Mouse (Mus musculus): ENCODE measurements around the gene Olfr523. TPM values are rescaled to one million over a fixed set of nuclear protein-coding genes. Genes with fewer than 3 reads are reported as not detected.

Gene Olfr523
- polyA plus RNA-seq, 1 experiment from 2014 or later = not detected

DNA sequence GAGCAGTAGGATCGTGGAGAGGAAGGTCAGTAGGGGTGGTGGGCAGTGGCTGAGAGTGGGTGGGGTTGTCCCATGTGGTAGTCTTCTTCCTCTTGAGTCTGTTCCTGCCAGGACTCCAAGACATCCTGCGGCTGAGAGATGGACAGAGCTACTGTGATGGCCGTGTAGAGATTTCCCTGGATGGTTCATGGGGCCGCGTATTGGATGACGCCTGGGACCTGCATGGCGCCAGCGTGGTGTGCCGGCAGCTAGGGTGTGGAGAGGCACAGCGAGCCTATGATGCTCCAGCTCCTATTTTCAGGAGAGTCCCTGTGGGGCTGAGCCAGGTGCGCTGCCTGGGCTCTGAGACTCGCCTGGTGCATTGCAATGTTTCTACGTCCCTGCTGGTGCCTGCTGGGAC is 51.2 kb downstream of the Olfr523 start:
- no peaks in the 10 kb centered on the region for H3K4me1 ChIP-seq (replicated peaks; ENCODE audit: control insufficient read depth, insufficient read depth, low read length)
- no peak overlapping the region for H3K4me3 ChIP-seq (ENCODE audit: low read depth, low read length)
- no peak overlapping the region for H3K9ac ChIP-seq (ENCODE audit: low read length)
- H3K9me3 ChIP-seq (ENCODE audit: control insufficient read depth, low read length) = no peaks in the 10 kb centered on the region
- H3K36me3 ChIP-seq (ENCODE audit: control insufficient read depth, insufficient read depth, low read length) = no peaks in the 10 kb centered on the region
- no peak for DNase-seq (ENCODE audit: low spot score)
- no peaks in the 10 kb centered on the region for H3K27me3 ChIP-seq (ENCODE audit: control insufficient read depth, insufficient read depth, low read length)
- ATAC-seq (replicated peaks; ENCODE audit: low FRiP score) = no peak
- H3K27ac ChIP-seq (ENCODE audit: low read depth, low read length) = no peak overlapping the region
- 88% methylated on average over 13 of the region's 13 CpGs for WGBS
- H3K4me2 ChIP-seq (ENCODE audit: low read depth, low read length, severe bottlenecking) = no peak overlapping the region

Other genes with a start within 250 kb of the Olfr523 start
- gene Utf1, start 229.4 kb upstream of the Olfr523 start, polyA plus RNA-seq (2014; fragmentation: Nextera tagmentation; extraction: Ambion mirVana) = not detected in 2 replicates
- 0.35 and 0.77 TPM in 2 replicates for gene 6430531B16Rik, start 194.5 kb upstream of the Olfr523 start, polyA plus RNA-seq (2014; fragmentation: Nextera tagmentation; extraction: Ambion mirVana)
- gene Adam8, start 180.7 kb upstream of the Olfr523 start, polyA plus RNA-seq (2014; fragmentation: Nextera tagmentation; extraction: Ambion mirVana) = 3.0 and 3.6 TPM in 2 replicates
- gene Zfp511, start 136.8 kb upstream of the Olfr523 start, polyA plus RNA-seq (2014; fragmentation: Nextera tagmentation; extraction: Ambion mirVana) = 42.6 and 48.2 TPM in 2 replicates
- gene Tubgcp2, start 136.5 kb upstream of the Olfr523 start, polyA plus RNA-seq (2014; fragmentation: Nextera tagmentation; extraction: Ambion mirVana) = 75.6 and 78.0 TPM in 2 replicates
- 2.4 and 2.6 TPM in 2 replicates for gene Msx3, start 124.1 kb upstream of the Olfr523 start, polyA plus RNA-seq (2014; fragmentation: Nextera tagmentation; extraction: Ambion mirVana)
- gene Caly, start 90.7 kb upstream of the Olfr523 start, polyA plus RNA-seq (2014; fragmentation: Nextera tagmentation; extraction: Ambion mirVana) = 7.2 and 7.9 TPM in 2 replicates
- not detected in 2 replicates for gene Prap1, start 79.8 kb upstream of the Olfr523 start, polyA plus RNA-seq (2014; fragmentation: Nextera tagmentation; extraction: Ambion mirVana)
- gene Fuom, start 70.8 kb upstream of the Olfr523 start, polyA plus RNA-seq (2014; fragmentation: Nextera tagmentation; extraction: Ambion mirVana) = 13.5 and 15.8 TPM in 2 replicates
- 12.4 and 13.0 TPM in 2 replicates for gene Paox, start 57.4 kb upstream of the Olfr523 start, polyA plus RNA-seq (2014; fragmentation: Nextera tagmentation; extraction: Ambion mirVana)
- gene Echs1, start 56.7 kb upstream of the Olfr523 start, polyA plus RNA-seq (2014; fragmentation: Nextera tagmentation; extraction: Ambion mirVana) = 143 and 147 TPM in 2 replicates
- 27.8 and 34.1 TPM in 2 replicates for gene Mtg1, start 35.7 kb upstream of the Olfr523 start, polyA plus RNA-seq (2014; fragmentation: Nextera tagmentation; extraction: Ambion mirVana)
- gene Sprn, start 18.3 kb upstream of the Olfr523 start, polyA plus RNA-seq (2014; fragmentation: Nextera tagmentation; extraction: Ambion mirVana) = 0.68 and 0.71 TPM in 2 replicates
- gene Olfr522, start 8.5 kb upstream of the Olfr523 start, polyA plus RNA-seq (2014; fragmentation: Nextera tagmentation; extraction: Ambion mirVana) = not detected in 2 replicates
- gene Olfr524, start 32.7 kb downstream of the Olfr523 start, polyA plus RNA-seq (2014; fragmentation: Nextera tagmentation; extraction: Ambion mirVana) = not detected in 2 replicates
- 0.05 TPM in 1 of 2 replicates, not detected in the other for gene Cd163l1, start 45.0 kb downstream of the Olfr523 start, polyA plus RNA-seq (2014; fragmentation: Nextera tagmentation; extraction: Ambion mirVana)
- not detected in 2 replicates for gene 5830411N06Rik, start 74.1 kb downstream of the Olfr523 start, polyA plus RNA-seq (2014; fragmentation: Nextera tagmentation; extraction: Ambion mirVana)
- gene Olfr525, start 147.6 kb downstream of the Olfr523 start, polyA plus RNA-seq (2014; fragmentation: Nextera tagmentation; extraction: Ambion mirVana) = not detected in 2 replicates
- gene Olfr527, start 160.8 kb downstream of the Olfr523 start, polyA plus RNA-seq (2014; fragmentation: Nextera tagmentation; extraction: Ambion mirVana) = not detected in 2 replicates
- gene Olfr60, start 188.5 kb downstream of the Olfr523 start, polyA plus RNA-seq (2014; fragmentation: Nextera tagmentation; extraction: Ambion mirVana) = not detected in 2 replicates
- gene Olfr530, start 203.1 kb downstream of the Olfr523 start, polyA plus RNA-seq (2014; fragmentation: Nextera tagmentation; extraction: Ambion mirVana) = not detected in 2 replicates
- gene Olfr531, start 229.7 kb downstream of the Olfr523 start, polyA plus RNA-seq (2014; fragmentation: Nextera tagmentation; extraction: Ambion mirVana) = not detected in 2 replicates
- not detected in 2 replicates for gene Olfr532, start 248.4 kb downstream of the Olfr523 start, polyA plus RNA-seq (2014; fragmentation: Nextera tagmentation; extraction: Ambion mirVana)